Mouse (Mus musculus) mouse embryonic stem cell (cell line): ENCODE measurements around the gene Ppp1r18.

ENCODE experiments used
- in situ Hi-C, 2 experiments: fragments of 300-500 bp; cut with MboI; formaldehyde crosslinking; loops; 1 replicate in 1 of 2; 3 replicates in 1 of 2; pipeline ENCODE4 v1.14.3; 2019 to 2020; ENCODE audit warnings: low sequenced_read_pairs in 2 of 2, low pct_unique_long_range_greater_than_20kb in 1 of 2, mixed read lengths in 1 of 2; ENCODE audit not compliant: unreplicated experiment in 1 of 2

Ppp1r18 gene

DNA sequence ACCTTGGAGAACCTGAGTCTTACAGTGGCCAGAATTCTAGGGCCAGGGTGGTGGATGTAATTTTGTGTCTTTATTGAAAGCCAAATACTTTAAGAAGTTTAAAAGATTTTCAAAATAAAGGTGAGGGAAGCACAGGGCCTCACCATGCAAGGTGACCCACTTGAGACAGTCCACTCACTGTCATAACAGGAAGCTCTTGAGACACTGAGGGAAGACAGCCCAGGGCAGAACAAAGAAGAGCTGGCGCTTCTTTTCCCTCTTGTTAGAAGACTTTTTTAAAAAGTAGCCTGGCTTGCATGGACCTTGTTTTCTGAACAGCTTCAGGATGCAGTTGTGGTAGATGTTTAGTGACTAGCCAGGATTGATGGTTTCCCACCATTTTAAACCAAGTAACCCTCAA, 55.0 kb downstream of the Ppp1r18 start:
- in situ Hi-C loops, result no loop called here

DNA sequence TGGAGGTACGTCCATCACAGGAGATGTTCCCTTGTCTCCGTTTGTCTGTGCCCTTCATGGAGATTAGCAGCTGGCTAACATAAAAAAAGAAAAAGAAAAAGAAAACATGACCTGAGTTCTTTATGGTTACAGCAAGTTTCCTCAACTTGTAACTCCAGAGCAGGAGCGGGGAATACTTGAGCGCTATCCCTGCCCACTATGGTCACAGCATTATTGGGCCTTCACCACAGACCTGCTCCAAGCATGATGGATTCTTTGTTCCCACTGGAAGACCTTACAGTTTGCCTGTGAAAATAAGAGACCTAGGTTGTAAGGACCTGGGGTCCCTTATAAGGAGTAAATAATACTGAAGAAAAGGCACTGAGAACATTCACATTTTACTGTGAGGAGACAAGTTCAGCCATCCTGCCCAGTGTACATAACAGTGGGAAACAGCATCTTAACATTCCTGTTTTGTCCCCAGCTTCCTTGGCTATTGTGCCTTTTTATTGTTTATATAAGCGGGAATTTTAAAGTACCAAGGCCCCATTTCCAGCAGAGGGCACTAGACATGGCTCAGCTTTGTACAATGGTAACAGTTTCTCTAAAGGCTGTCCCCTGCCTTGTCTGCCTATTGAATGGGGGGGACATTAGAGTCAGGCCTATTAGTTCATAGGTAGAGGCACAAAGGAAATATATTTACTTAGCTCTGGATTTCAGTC, 55.6 kb downstream of the Ppp1r18 start:
- in situ Hi-C loops, result no loop called here

DNA sequence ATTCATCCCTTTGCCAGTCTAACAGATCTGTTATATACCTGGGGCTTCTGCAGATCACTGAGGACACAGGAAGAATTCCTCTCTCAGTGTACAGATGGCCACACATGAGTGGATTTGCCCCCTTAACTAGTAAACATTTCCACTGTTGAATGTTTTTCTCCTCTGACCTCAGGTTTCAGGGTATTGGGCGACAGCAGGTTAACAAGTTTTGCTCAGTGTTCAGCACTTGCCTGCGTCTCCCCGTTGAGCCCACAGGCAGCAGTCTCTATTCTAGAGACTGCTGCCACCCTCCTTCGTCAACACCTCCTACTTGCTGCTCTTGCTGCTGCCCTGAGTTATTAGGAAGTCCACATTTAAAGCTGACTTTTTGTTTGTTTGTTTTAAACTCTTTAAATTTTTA, 56.3 kb downstream of the Ppp1r18 start:
- in situ Hi-C loops, result no loop called here

DNA sequence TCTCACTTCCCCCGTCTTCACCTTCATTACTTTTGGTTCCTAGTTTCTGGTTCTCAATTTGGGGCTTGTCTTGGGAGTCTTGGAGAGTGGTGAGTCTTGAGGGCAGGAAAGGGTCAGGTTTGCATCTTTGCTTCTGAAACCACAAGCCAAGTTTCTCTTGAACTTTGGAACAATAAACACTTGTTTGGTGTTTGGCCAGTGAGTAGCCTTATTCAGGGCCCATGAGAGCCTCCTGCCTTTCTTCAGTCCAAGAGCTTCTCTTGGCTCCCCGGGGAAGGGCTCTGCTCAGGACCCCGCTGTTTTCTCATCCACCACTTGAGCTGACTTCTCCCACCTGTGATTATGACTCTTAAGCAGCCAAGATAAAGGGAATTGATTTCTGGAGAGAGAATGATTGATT, 57.2 kb downstream of the Ppp1r18 start:
- in situ Hi-C loops, result no loop called here

DNA sequence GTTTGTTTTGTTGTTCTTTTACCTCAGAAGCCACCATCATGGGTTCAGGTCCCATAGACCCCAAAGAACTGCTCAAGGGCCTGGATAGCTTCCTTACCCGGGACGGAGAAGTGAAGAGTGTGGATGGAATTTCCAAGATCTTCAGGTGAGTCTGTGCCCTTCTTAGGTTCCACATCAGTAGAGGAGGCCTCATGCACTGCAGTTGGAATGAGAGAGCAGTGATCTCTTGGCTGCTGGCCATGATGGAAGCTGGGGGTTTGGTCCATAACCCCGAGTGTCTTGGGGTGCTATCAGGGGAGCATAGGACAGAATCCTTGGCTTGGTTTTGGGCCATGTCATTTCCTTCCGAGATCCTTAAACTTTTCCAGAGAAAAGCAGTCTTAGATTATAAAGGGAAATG, 57.9 kb downstream of the Ppp1r18 start:
- in situ Hi-C loops, result no loop called here
